Mouse (Mus musculus): ENCODE data around the gene Mrpl53.
A peak's percentile ranks its signal among the peaks of the same experiment; 100 is the strongest.

Mrpl53 gene

DNA sequence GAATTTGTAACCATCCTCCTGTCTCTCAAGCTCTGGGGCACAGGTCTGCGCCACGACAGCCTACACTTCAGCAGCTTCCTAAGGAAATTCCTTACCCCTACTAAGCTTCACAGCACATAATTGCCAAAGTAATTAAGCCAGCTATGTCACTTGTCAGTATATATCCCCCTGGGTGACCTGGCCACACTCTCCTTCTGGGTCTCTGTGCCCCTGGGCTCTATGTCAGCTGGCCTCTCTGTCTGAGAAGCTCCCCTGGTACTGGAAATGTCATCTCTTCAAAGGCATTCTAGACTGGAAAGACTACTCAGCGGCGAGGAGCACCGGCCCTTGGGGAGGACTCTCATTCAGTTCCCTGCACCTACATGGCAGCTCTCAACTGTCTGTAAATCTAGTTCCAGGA lies 14.1 kb downstream of the Mrpl53 start:
- no peak for DNase-seq

DNA sequence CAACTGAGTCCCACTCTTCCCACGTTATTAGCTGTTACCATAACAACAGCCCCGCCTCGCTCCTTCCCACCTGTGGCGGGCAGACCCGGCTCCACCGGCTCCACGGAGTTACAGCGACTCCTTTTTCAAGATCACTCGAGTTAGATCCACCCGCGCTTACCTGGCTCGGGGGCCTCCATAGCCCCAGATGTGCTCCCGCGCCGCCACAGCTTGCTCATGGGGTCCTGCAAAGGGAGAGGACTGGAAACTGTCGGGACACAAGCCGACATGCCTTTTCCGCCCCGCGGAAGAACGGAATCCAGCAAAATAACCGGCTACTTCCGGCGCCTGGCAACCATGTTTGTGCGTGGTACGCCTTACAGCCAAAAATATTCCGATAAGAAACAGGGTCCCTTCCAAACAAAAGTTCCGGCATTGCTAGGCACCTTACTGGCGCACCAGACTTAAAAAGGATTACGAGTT lies 16.0 kb downstream of the Mrpl53 start:
- peak; percentile 95 for DNase-seq

DNA sequence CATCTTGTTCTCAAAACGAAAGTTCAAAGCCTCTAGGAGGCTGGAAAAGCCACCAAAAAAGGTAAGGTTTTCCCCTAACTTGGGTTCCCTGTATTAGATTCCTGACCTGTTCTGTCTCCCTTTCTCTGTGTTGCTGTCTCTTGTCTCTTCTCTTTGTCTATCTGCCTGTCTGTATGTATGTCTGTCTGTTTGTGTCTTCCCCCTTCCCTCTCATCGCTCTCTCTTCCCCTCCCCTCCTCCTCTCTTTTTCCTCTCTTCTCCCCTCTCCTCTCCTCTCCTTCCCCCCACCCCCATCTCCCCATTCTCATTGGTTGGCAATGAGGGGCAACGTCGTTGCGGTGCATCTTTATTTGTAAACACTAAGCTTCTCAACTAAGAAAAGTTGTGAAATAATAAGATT lies 16.5 kb downstream of the Mrpl53 start, which contains the start of gene Ino80b:
Gene Ino80b, minus strand, starts transcription at position 101 of the 400 bp plus-strand sequence.
- no peak for DNase-seq

DNA sequence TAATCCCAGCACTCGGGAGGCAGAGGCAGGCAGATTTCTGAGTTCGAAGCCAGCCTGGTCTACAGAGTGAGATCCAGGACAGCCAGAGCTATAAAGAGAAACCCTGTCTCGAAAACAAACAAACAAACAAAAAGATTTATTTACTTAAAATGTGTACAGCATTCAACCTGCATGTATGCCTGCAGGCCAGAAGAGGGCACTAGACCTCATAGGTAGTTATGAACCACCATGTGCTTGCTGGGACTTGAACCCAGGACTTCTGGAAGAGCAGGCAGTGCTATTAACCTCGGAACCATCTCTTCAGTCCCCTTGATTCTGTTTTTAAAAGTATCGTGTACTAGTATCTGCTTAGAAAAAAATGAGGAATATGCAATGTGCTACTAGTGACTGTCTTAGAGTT lies 18.6 kb downstream of the Mrpl53 start:
- DNase-seq = no peak

DNA sequence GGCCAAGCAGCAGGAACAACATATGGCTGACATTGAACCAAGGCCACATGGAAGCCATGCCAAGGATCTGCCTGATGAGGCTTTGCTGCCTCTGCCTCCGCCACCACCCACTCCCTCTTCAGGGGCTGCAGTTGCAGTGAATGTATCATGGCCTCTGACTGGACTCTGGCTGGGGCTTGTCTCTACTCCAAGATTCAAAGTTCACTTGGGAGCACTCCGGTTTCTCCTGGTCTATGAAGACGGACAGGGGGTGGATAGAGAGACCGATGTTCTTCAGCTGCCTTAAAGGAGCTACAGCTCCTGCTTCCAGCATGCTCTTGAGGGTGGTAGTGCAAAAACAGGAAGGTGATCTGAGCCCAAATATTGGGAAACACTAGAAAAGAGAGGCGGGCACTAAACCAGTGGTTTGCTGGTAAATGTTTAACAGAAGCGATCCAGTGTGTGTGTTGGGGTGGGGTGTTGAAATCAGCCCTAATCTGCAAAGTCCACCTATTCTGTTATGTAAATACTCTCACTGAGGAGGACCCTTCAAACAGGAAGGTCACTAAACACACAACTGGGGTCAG lies 22.7 kb downstream of the Mrpl53 start:
- peak; percentile 65 for DNase-seq

DNA sequence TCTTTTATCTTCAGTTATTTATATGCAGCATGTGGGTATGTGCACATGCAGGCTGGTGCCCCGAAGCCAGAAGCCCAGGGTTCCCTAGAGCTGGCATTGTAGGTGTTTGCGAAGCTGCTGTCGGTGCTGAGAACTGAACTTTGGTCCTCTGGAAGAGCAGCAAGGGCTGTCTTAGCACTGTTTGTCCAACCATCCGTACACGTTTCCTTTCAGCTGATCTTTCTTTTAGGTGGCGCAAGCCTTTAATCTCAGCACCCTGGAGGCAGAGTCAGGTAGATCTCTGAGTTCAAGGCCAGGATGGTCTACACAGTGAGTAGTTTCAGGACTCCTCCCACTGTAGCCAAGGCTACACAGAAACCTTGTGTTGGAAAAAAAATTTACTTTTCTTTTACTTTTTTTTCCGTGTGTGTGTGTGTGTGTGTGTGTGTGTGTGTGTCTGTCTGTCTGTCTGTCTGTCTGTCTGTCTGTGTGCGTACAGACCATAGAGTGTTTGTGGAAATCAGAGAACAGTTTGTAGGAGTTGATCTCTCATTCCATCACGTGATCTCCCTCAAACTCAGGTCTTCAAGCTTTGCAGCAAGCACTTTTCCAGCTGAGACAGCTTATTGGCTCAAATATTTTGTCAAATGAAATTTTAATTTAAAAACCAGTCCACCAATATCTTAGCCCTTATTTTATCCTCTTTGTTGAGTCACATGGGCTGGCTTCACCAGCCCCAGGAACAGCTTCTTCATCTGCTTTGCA lies 23.5 kb downstream of the Mrpl53 start:
- no peak for DNase-seq

DNA sequence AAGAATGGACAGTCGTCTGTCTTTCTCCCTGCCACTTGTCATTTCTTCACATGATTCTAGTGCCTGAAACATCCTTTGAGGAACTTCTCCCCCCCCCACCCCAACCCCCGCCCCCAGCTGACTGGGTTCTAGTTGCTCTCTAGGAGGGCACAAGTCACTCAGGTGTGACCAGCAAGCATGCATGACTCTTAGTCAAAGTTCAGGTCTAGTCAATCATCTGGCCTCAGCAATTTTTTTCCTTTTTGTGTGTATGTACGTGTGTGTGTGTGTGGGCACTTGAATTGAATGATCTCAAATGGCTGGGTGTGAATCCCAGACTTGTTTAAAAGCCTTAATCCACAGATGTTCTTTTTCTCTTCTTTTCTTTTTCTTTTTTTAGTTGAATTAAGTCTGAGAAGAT lies 25.4 kb downstream of the Mrpl53 start:
- DNase-seq = no peak

DNA sequence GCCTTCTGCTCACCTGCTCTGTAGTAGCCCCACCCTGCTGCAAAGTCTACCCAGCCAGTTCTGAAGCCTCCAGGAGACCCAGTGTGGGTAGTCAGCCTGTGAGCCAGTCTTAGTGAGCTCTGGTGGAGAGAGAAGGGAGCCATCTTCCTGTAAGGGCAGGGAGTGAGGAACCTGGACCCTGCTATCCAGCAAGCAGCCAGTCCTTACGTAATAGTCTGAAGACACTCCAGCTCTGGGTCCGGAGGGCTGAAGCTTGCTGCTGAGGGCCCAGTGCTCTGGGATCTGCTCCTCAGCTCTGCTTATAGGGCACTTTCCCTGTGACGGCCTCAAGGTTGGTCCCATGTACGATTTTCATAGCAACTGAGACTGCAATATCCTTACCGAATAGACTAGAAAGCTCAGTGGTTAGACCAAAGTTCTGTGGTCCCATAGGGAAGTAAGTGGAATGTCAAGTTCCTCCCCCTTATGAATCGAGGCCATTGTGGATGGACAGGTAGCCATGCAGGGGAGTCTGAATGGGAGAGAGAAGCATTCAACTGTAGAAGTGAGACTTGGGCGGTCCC lies 26.2 kb downstream of the Mrpl53 start, which contains the start of gene Rtkn:
Gene Rtkn, plus strand, starts transcription at position 513 of the 563 bp plus-strand sequence.
- peak; percentile 31 for DNase-seq

DNA sequence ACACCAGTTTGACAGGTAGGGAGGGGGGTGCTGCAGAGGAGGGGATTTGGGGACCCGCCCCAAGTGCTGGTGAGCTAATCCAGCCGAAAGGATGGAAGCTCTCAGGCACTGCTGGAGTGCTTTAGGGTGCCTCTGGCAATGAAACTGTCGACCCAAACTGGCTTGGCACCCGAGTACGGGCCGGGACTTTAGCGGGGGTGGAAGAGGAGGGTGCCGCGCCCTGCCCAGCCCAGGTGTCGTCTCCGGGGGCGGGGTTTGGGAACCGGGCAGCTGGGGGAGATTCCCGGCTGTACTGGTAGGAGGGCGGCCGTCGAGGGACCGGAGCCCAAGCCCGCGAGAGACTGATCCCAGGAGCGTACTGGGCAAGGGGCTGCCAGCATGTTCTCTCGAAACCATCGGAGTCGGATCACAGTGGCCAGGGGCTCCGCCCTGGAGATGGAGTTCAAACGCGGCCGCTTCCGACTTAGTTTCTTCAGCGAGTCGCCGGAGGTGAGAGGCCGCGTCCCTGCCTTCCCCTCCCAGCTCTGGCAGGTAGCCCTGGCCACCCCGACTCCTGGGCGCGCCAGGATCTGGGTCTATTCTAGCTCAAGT lies 26.8 kb downstream of the Mrpl53 start:
- DNase-seq = peak; percentile 76

DNA sequence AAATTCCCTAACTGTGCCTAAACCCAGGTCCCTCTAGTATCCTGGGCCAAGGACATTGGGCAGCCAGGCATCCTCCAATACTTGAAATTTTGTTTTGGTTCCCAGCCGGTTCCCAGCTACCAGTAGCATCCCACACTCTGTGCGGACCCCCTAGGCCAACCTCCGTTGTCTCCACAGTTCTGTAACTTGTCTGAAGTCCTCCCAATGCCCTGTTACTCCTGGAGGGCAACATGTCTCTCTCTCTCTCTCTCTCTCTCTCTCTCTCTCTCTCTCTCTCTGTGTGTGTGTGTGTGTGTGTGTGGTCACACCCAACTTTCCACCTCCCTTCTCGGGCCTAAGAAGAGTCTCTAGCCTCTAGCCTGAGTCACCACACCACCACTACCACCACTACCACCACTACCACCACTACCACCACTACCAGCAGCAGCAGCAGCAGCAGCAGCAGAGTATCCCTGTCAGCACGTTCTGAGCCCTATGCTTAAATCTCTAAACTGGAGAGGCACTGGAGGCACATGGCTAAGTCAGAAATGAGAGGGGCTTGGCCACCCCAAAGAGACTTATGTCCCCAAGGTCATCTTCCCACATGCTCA lies 27.5 kb downstream of the Mrpl53 start:
- DNase-seq = no peak

DNA sequence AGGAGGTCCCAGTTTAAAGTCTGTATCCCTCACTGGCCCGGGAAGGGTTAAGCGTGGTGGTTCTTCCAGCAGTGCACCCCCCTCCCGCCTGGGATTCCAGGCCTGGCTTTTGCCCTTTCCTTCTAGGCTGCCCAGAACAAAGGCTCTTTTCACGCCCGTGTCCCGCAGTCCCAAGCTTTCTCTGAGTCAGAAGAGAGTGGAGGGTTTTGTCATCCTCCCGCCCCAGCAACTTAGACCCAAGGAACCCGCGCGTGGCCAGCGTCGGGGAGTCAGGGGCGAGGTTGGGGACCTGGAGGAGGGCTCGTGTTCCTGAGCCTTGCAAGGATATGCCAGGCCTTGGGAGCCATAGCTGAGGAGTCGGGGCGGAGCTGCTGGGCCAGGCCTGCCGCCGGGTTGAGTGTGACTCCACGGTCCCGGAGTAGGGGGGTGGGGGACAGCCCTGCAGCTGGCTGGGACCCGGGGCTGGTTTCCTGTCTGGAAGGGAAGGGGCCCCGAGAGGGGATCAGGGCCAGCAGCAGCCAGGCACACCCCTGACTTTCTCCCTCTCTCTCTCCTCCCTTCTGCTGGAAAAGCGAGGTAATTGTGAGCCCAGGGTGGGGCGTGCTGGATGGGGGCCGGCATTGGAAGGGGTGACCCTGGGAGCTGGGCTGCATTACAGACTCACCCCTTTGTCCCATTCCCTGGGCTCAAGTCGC lies 28.2 kb downstream of the Mrpl53 start:
- DNase-seq = peak; percentile 86

DNA sequence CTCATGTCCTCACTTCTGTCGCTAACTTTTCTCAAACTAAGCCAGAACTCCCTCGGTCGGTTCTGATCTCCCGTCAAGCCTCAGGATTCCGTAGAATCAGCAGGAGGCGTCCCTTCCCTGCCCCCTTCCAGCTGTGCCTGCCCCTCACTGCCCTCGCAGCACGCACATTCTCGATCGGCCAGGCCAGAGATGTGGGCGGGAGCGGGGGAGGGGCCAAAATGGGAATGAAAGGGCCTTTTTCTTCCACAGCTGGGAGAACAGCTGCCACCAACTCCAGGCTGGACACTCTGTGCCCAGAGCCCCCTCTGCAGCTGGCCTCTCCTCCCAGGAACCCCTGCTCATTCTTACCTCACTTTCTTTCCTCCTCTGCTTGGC lies 28.7 kb downstream of the Mrpl53 start:
- DNase-seq = peak; percentile 96

DNA sequence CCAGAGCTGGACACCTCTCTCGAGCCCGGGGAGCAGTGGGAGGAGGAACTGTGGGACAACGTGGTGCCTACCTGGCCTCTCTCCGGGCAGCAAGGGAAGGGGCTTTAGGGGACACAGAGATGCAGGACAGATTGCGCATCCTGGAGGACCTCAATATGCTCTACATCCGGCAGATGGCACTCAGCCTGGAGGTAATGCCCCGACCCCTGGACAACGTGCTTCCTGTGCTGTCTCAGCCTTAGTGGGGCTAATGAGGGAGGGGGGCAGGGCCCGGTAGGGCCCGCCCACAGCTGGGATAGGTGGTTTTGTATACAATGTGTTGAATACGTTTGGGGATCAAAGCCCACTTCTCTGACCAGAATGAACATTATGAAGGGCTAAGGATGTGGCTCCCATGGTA lies 29.2 kb downstream of the Mrpl53 start:
- DNase-seq = peak; percentile 69

DNA sequence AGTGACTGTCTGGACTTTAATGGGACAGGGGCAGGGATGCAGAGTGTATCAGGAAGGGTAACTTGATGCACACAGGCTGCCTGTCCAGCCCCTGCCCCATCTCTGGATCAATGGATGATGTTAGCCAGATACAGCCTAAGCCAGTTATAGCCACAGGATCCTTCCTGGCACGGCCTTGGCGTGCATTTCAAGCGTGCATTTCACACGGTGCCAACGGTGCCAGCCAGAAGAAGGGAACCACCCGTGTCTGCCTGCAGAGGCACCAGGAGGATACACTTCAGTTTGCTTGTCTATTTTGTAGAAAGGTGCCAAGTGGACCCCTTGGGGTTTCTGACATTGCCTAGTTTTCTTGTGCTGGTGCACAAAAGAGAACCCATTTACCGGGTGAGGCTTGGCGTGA lies 31.2 kb downstream of the Mrpl53 start:
- DNase-seq = no peak

DNA sequence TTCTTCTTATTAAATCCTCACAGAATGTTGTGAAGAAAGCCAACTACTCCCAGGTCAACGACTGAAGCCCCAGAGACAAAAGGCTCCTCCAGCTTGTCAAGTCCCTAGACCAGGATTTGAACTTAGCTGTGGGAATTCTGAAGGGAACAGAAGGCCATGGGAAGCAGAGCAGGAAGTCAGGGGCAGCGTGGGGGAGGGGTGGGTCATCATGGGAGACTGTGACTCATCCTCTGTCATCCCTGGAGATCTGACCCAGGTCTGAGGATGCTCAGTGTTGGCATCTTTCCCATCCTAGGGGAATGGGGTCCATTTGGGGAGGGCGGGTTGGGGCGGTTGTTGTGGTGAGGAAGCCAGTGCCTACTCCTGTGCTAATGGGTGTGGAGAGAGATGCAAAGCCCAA lies 32.8 kb downstream of the Mrpl53 start:
- peak; percentile 64 for DNase-seq

DNA sequence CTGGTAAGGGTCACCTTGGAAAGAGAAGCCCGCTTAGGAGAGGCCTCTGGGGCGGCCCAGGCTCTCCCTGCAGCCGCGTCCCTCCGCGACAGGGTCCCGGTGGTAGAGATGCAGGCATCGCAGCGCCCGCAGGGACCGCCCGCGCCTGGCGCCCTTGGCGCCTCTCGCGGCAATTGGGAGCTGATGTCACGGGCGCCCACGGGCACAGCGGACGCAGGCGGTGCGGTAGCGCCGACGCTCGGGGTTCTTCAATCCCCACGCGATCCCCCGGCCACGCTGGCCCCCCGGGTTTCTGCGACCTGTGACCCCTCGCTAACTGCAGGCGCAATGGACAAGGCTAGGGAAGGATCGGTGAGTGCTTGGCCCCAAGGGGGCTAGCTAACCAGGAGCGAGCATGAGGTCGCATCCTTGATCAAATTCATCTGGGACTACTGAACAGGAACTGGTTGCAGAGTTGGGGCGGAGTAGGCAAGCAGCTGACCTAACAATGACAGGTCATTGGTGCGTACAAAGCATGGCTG lies 33.4 kb downstream of the Mrpl53 start:
- peak; percentile 48 for DNase-seq

DNA sequence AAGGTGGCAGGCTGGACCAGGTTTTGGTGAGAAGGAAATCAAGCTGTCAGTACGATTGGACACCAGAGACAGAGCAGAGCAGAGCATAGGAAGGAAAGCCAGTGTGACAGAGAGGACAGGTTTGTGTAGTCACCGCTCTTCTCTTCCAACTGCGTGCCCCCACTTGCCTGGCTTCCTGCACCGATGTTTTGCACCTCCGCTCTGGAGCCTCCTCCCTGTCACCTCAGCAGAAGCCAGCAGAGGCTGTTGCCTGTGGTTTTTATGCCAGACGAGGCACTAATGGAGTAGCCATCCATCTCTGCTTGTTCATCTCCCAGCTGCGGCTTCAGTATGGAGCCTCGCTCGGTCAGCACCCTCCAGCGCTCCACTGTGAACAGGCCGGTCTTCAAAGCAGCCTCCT lies 34.0 kb downstream of the Mrpl53 start:
- no peak for DNase-seq

DNA sequence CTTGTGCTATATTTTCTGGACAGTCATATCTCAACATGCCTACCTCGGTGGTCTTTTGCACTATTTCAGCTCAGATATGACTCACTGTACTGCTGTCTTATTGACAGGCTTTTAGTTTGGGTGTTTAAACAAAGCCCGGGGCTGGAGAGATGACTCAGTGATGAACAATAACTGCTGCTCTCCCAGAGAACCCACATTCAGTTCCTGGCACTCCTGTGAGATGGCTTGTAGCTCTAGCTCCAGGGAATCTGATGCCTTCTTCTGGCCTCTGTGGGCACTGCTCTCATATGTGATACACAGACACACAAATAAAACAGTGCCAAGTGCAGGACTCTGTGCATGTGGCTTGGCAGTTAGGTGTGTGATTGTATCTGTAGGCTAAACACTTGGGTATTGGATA lies 36.4 kb downstream of the Mrpl53 start:
- no peak for DNase-seq

DNA sequence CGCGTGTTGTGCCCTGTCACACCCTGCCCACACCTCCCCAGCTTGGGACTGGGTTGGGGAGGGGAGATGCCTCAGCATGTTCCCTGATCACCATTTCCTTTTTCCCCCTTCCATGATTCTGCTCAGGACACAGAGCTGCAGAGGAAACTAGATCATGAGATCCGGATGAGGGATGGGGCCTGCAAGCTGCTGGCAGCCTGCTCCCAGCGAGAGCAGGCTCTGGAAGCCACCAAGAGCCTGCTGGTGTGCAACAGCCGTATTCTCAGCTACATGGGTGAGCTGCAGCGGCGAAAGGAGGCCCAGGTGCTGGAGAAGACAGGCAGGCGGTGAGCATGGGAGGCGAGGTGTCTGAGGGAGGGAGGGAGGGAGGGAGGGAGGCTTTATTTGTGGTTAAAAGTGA lies 37.0 kb downstream of the Mrpl53 start:
- DNase-seq = peak; percentile 32

DNA sequence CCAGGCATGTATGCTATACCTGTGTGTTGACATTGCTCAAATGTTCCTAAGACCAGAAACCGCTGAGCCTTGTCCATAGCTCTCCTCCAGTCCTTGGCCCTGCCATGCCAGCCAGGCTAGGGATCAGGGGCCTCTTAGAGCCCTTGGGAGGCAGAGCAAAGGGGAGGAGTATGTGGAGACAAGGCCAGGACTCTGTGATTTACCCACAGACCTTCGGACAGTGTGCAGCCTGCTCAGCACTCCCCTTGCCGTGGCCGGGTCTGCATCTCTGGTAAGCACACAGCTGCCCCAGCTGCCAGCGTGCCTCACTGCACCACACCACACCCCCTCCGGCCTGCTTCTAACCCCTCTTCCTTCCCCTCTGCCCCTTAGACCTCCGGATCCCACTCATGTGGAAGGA lies 38.4 kb downstream of the Mrpl53 start:
- peak; percentile 38 for DNase-seq

DNA sequence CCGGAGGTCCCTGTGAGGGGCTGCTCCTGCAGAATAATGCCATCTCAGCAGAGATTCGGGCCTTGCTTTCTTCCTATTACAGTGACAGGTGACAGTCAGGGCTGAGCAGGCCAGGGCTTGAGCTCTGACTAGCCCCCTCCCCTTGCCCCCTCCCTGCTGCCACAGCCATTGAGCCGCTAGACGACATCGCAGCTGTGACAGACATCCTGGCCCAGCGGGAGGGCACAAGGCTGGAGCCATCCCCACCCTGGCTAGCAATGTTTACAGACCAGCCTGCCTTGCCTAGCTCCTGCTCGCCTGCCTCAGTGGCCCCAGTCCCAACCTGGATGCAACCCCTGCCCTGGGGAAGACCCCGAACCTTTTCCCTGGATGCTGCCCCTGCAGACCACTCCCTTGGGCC lies 42.9 kb downstream of the Mrpl53 start:
- DNase-seq = no peak

DNA sequence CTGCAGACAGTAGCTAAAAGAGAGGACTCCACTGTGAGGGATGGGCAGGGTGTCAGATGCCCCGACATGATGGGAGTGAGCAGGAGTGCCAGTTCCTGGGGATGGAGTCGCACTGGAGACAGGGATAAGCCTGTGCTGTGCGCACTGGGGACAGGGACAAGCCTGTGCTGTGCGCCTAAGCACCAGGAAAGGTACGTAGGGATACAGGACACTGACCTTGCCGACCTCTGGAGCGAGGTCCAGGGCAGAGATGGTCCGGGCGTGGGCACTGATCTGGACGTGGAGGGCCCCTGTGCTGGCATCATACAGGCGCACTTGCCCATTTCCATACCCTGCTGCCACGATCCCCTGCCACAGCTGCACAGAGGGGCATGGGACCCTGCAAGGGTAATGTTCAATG lies 44.2 kb downstream of the Mrpl53 start:
- DNase-seq = no peak

DNA sequence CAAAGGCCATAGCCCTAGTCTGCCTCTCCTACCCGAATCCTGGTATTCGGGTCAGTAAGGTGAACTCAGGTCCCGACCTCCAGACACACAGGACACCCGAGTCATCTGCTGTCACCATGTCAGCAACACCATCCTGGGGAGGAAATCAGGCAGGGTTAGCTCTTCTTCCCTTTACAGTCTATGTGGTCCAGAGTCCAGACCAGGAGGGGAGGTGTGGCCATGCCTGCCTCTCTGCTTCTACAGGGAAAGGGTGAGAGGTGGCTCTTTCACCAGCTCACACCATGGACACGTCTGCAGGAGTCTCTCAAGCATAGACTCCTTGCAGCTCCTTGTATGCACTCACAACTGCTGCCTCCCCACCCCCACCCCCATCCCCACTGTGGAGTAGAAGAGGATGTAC lies 44.6 kb downstream of the Mrpl53 start:
- no peak for DNase-seq

All from kidney, postnatal 10 days (tissue).